Mouse (Mus musculus): ENCODE measurements around the gene Adh4.
"Not testable (repeated sequence)": the region's sequence is repeated elsewhere in the genome, so short reads cannot be mapped to it uniquely, and the experiment has no call there.

Gene Adh4

GRCm38 (mm10) chr3:138415121-138415690, at the start of gene Adh4:
TSS of gene Adh4 (plus strand) at chr3:138415466.
- DNase-seq: no peak

- no peak for DNase-seq
Observed at GRCm38 (mm10) chr3:138366181-138366580, 49.1 kb upstream of the Adh4 start.

GRCm38 (mm10) chr3:138369546-138369945, 45.7 kb upstream of the Adh4 start:
- DNase-seq: no peak

- not testable (repeated sequence) for DNase-seq
Observed at GRCm38 (mm10) chr3:138370289-138370688, 45.0 kb upstream of the Adh4 start.

- no peak for DNase-seq
Observed at GRCm38 (mm10) chr3:138373920-138374319, 41.3 kb upstream of the Adh4 start.

GRCm38 (mm10) chr3:138375148-138375547, 40.1 kb upstream of the Adh4 start:
- DNase-seq: no peak

- no peak for DNase-seq
Observed at GRCm38 (mm10) chr3:138381133-138381532, 34.1 kb upstream of the Adh4 start.

GRCm38 (mm10) chr3:138387155-138387554, 28.1 kb upstream of the Adh4 start:
- no peak for DNase-seq

- DNase-seq: no peak
Observed at GRCm38 (mm10) chr3:138404872-138405271, 10.4 kb upstream of the Adh4 start.

- peak; percentile 12 for DNase-seq
Observed at GRCm38 (mm10) chr3:138405341-138405740, 9.9 kb upstream of the Adh4 start.

- DNase-seq: no peak
Observed at GRCm38 (mm10) chr3:138405840-138406239, 9.4 kb upstream of the Adh4 start.

- no peak for DNase-seq
Observed at GRCm38 (mm10) chr3:138407920-138408319, 7.3 kb upstream of the Adh4 start.

GRCm38 (mm10) chr3:138409585-138409984, 5.7 kb upstream of the Adh4 start:
- no peak for DNase-seq

GRCm38 (mm10) chr3:138410211-138410610, 5.1 kb upstream of the Adh4 start:
- DNase-seq: no peak

- no peak for DNase-seq
Observed at GRCm38 (mm10) chr3:138419369-138419768, 4.1 kb downstream of the Adh4 start.

GRCm38 (mm10) chr3:138420385-138420784, 5.1 kb downstream of the Adh4 start:
- no peak for DNase-seq

- no peak for DNase-seq
Observed at GRCm38 (mm10) chr3:138423664-138424063, 8.4 kb downstream of the Adh4 start.

GRCm38 (mm10) chr3:138424247-138424646, 9.0 kb downstream of the Adh4 start:
- DNase-seq: no peak

- no peak for DNase-seq
Observed at GRCm38 (mm10) chr3:138430360-138430976, 15.2 kb downstream of the Adh4 start.

- no peak for DNase-seq
Observed at GRCm38 (mm10) chr3:138431835-138432234, 16.6 kb downstream of the Adh4 start.

GRCm38 (mm10) chr3:138438716-138439115, 23.4 kb downstream of the Adh4 start:
- DNase-seq: no peak

- no peak for DNase-seq
Observed at GRCm38 (mm10) chr3:138442203-138442602, 26.9 kb downstream of the Adh4 start.

GRCm38 (mm10) chr3:138442612-138443464, 27.6 kb downstream of the Adh4 start, which contains the start of gene Adh5:
TSS of gene Adh5 (plus strand) at chr3:138443093.
- peak; percentile 91 for DNase-seq

GRCm38 (mm10) chr3:138443465-138443771, 28.2 kb downstream of the Adh4 start:
- DNase-seq: no peak
